Mouse (Mus musculus) lung, embryonic 16.5 days (tissue): ENCODE data around the gene Cd59b. TPM values are rescaled to one million over a fixed set of nuclear protein-coding genes. Genes with fewer than 3 reads are reported as not detected.
"Not testable (repeated sequence)": the region's sequence is repeated elsewhere in the genome, so short reads cannot be mapped to it uniquely, and the experiment has no call there.

ENCODE experiments used
- ATAC-seq: fragments of 200-750 bp; cut with Nextera tagmentation; 2 replicates; pipeline ENCODE4 v1.8.0; 2017; ENCODE audit warnings: low read depth, mild to moderate bottlenecking, moderate library complexity
- H3K27ac ChIP-seq: fragments of 300-500 bp; sonication (generic); 2 replicates; pipeline ENCODE4 v1.5.1; 2014; ENCODE audit warnings: mild to moderate bottlenecking, control low read depth, low read length
- H3K27me3 ChIP-seq: fragments of 300-500 bp; sonication (generic); 2 replicates; pipeline ENCODE4 v1.6.1; 2014; ENCODE audit warnings: low read depth, low read length, mixed read lengths; ENCODE audit not compliant: control insufficient read depth, insufficient read depth
- H3K36me3 ChIP-seq: fragments of 300-500 bp; sonication (generic); 2 replicates; pipeline ENCODE4 v1.6.1; 2014; ENCODE audit warnings: low read length; ENCODE audit not compliant: control insufficient read depth, insufficient read depth
- H3K4me1 ChIP-seq: fragments of 300-500 bp; sonication (generic); replicated peaks from 2 replicates; pipeline ENCODE4 v1.6.1; 2014; ENCODE audit warnings: low read length, mixed read lengths; ENCODE audit not compliant: control insufficient read depth, insufficient read depth
- H3K4me2 ChIP-seq: fragments of 300-500 bp; sonication (generic); 2 replicates; pipeline ENCODE4 v1.6.1; 2014; ENCODE audit warnings: low read depth, low read length, control low read depth
- H3K4me3 ChIP-seq: fragments of 300-500 bp; sonication (generic); 2 replicates; pipeline ENCODE4 v1.5.1; 2014; ENCODE audit warnings: mild to moderate bottlenecking, low read length, control low read depth
- H3K9ac ChIP-seq: fragments of 300-500 bp; sonication (generic); 2 replicates; pipeline ENCODE4 v1.6.1; 2014; ENCODE audit warnings: low read length, control low read depth
- H3K9me3 ChIP-seq: fragments of 300-500 bp; sonication (generic); 2 replicates; pipeline ENCODE4 v1.6.1; 2016; ENCODE audit warnings: low read length; ENCODE audit not compliant: control insufficient read depth
- WGBS: fragments of 180-500 bp; shearing (Covaris S2); extraction: QIAGEN DNeasy Blood & Tissue Kit; methylation state at CpG from one replicate; pipeline ENCODE4 v1.1.7; 2014; 5-methylcytosine and 5-hydroxymethylcytosine counted together
- polyA plus RNA-seq: library from polyadenylated mRNA; unstranded; fragments of >200 nt; fragmentation: Nextera tagmentation; extraction: Ambion mirVana; gene quantifications from 2 replicates; pipeline ENCODE4 v1.2.1, GENCODE M21; 2015

Cd59b gene
- polyA plus RNA-seq, 1 experiment from 2014 or later: 6.7 TPM

- Histone ChIP-seq H3K4me1 (no peaks in the 10 kb centered on the region), H3K27ac (no peak overlapping the region), H3K36me3 (no peaks in the 10 kb centered on the region), H3K9me3 (no peaks in the 10 kb centered on the region), H3K9ac (no peak overlapping the region), H3K27me3 (no peaks in the 10 kb centered on the region), H3K4me2 (no peak overlapping the region), H3K4me3 (no peak overlapping the region)
- no peak for ATAC-seq
- 82% methylated on average over 6 of the region's 6 CpGs for WGBS
Observed at GRCm38 (mm10) chr2:104104800-104105199, 35.2 kb downstream of the Cd59b start.

- H3K4me3 ChIP-seq, H3K4me1 ChIP-seq, H3K9ac ChIP-seq, H3K9me3 ChIP-seq, H3K36me3 ChIP-seq, H3K27me3 ChIP-seq, ATAC-seq, H3K27ac ChIP-seq, H3K4me2 ChIP-seq: not testable (repeated sequence)
- 66% methylated on average over 2 of the region's 2 CpGs for WGBS
Observed at GRCm38 (mm10) chr2:104109021-104109420, 39.4 kb downstream of the Cd59b start.

- Histone ChIP-seq H3K9me3 (no peaks in the 10 kb centered on the region), H3K9ac (no peak overlapping the region), H3K36me3 (no peaks in the 10 kb centered on the region), H3K4me3 (no peak overlapping the region), H3K4me2 (no peak overlapping the region), H3K27ac (no peak overlapping the region), H3K27me3 (no peaks in the 10 kb centered on the region), H3K4me1 (no peaks in the 10 kb centered on the region)
- ATAC-seq: peak; percentile 34; the same call in 1 of the 2 replicates
- 43% methylated on average over 2 of the region's 2 CpGs for WGBS
Observed at GRCm38 (mm10) chr2:104109528-104109927, 39.9 kb downstream of the Cd59b start.

- H3K9ac ChIP-seq: no peak overlapping the region
- H3K4me1 ChIP-seq: no peaks in the 10 kb centered on the region
- H3K36me3 ChIP-seq: no peaks in the 10 kb centered on the region
- H3K27me3 ChIP-seq: no peaks in the 10 kb centered on the region
- H3K9me3 ChIP-seq: no peaks in the 10 kb centered on the region
- 78% methylated on average over 4 of the region's 4 CpGs for WGBS
- H3K4me3 ChIP-seq: no peak overlapping the region
- no peak overlapping the region for H3K27ac ChIP-seq
- ATAC-seq: no peak
- H3K4me2 ChIP-seq: no peak overlapping the region
Observed at GRCm38 (mm10) chr2:104110031-104110430, 40.4 kb downstream of the Cd59b start.

GRCm38 (mm10) chr2:104111170-104111797, 41.6 kb downstream of the Cd59b start:
- not testable (repeated sequence) for ATAC-seq, H3K27me3 ChIP-seq
- WGBS: no CpG with 5 or more reads among the region's 1 CpGs

GRCm38 (mm10) chr2:104113563-104113962, 43.9 kb downstream of the Cd59b start:
- H3K9ac ChIP-seq, H3K27ac ChIP-seq, H3K36me3 ChIP-seq, H3K4me1 ChIP-seq, H3K9me3 ChIP-seq, H3K4me2 ChIP-seq, H3K4me3 ChIP-seq, H3K27me3 ChIP-seq, ATAC-seq: not testable (repeated sequence)

More at GRCm38 (mm10) chr2:104111170-104111797, 41.6 kb downstream of the Cd59b start:
- H3K9me3 ChIP-seq, H3K4me1 ChIP-seq, H3K4me2 ChIP-seq, H3K9ac ChIP-seq, H3K4me3 ChIP-seq, H3K36me3 ChIP-seq, H3K27ac ChIP-seq: not testable (repeated sequence)

- Histone ChIP-seq H3K27ac (no peak overlapping the region), H3K27me3 (no peaks in the 10 kb centered on the region), H3K4me3 (no peak overlapping the region), H3K9ac (no peak overlapping the region), H3K4me1 (no peaks in the 10 kb centered on the region), H3K9me3 (no peaks in the 10 kb centered on the region), H3K4me2 (no peak overlapping the region), H3K36me3 (no peaks in the 10 kb centered on the region)
- 74% methylated on average over 3 of the region's 3 CpGs for WGBS
- no peak for ATAC-seq
Observed at GRCm38 (mm10) chr2:104114898-104115297, 45.2 kb downstream of the Cd59b start.

- not testable (repeated sequence) for ATAC-seq, H3K9ac ChIP-seq, H3K9me3 ChIP-seq, H3K4me1 ChIP-seq, H3K4me3 ChIP-seq, H3K36me3 ChIP-seq, H3K27me3 ChIP-seq, H3K4me2 ChIP-seq, H3K27ac ChIP-seq
Observed at GRCm38 (mm10) chr2:104117173-104117572, 47.5 kb downstream of the Cd59b start.

GRCm38 (mm10) chr2:104119097-104119496, 49.4 kb downstream of the Cd59b start:
- Histone ChIP-seq H3K4me2 (no peak overlapping the region), H3K4me3 (no peak overlapping the region), H3K27ac (no peak overlapping the region), H3K9me3 (no peaks in the 10 kb centered on the region), H3K9ac (no peak overlapping the region), H3K27me3 (no peaks in the 10 kb centered on the region; the same call in 1 of the 2 replicates), H3K4me1 (peaks cover 5% of the 10 kb centered on the region), H3K36me3 (no peaks in the 10 kb centered on the region)
- no peak for ATAC-seq
- 68% methylated on average over 1 of the region's 1 CpGs for WGBS

GRCm38 (mm10) chr2:104120312-104120711, 50.7 kb downstream of the Cd59b start:
- Histone ChIP-seq H3K4me1 (peaks cover 5% of the 10 kb centered on the region), H3K9ac (no peak overlapping the region), H3K4me2 (no peak overlapping the region), H3K4me3 (no peak overlapping the region), H3K27me3 (no peaks in the 10 kb centered on the region; the same call in 1 of the 2 replicates), H3K36me3 (no peaks in the 10 kb centered on the region), H3K9me3 (no peaks in the 10 kb centered on the region), H3K27ac (no peak overlapping the region)
- WGBS: 53% methylated on average over 6 of the region's 6 CpGs
- ATAC-seq: no peak
